Mouse (Mus musculus): ENCODE results near the gene Cdhr1. TPM values are rescaled to one million over a fixed set of nuclear protein-coding genes. Genes with fewer than 3 reads are reported as not detected.
"Not testable (repeated sequence)": the region's sequence is repeated elsewhere in the genome, so short reads cannot be mapped to it uniquely, and the experiment has no call there.

Gene Cdhr1
- 2.2 and 3.0 TPM in 2 replicates for polyA plus RNA-seq (2012; rRNA removed)

GRCm38 (mm10) chr14:37097956-37098530, at the start of gene Cdhr1:
Gene Cdhr1, minus strand, starts transcription at chr14:37098347.
- TF ChIP-seq POLR2A (IDR thresholded peaks at IDR 0.05; ENCODE audit: borderline replicate concordance, extremely low read depth, insufficient read depth, insufficient read length, poor library complexity, severe bottlenecking): no peak
- TF ChIP-seq CTCF (IDR thresholded peaks at IDR 0.05; ENCODE audit: borderline replicate concordance, extremely low read depth, insufficient read depth, insufficient read length): no peak

GRCm38 (mm10) chr14:37139051-37139710, 41.0 kb upstream of the Cdhr1 start:
- TF ChIP-seq POLR2A (IDR thresholded peaks at IDR 0.05; ENCODE audit: borderline replicate concordance, extremely low read depth, insufficient read depth, insufficient read length, poor library complexity, severe bottlenecking): no peak
- TF ChIP-seq CTCF (IDR thresholded peaks at IDR 0.05; ENCODE audit: borderline replicate concordance, extremely low read depth, insufficient read depth, insufficient read length): no peak
- DNase-seq (ENCODE audit: low read depth): no peak

More at GRCm38 (mm10) chr14:37097956-37098530, at the start of gene Cdhr1:
- peak; percentile 69 for DNase-seq (ENCODE audit: low read depth)

GRCm38 (mm10) chr14:37137596-37137995, 39.4 kb upstream of the Cdhr1 start:
- DNase-seq (ENCODE audit: low read depth): not testable (repeated sequence)

- DNase-seq (ENCODE audit: low read depth): no peak
- TF ChIP-seq POLR2A (IDR thresholded peaks at IDR 0.05; ENCODE audit: borderline replicate concordance, extremely low read depth, insufficient read depth, insufficient read length, poor library complexity, severe bottlenecking): no peak
These were observed 38.0 kb upstream of the Cdhr1 start for GRCm38 (mm10) chr14:37136110-37136509.

GRCm38 (mm10) chr14:37135671-37136070, 37.5 kb upstream of the Cdhr1 start:
- no peak for DNase-seq (ENCODE audit: low read depth)
- no peak for TF ChIP-seq CTCF (IDR thresholded peaks at IDR 0.05; ENCODE audit: borderline replicate concordance, extremely low read depth, insufficient read depth, insufficient read length)
- TF ChIP-seq POLR2A (IDR thresholded peaks at IDR 0.05; ENCODE audit: borderline replicate concordance, extremely low read depth, insufficient read depth, insufficient read length, poor library complexity, severe bottlenecking): no peak

- peak; percentile 10; the same call in 1 of the 2 replicates for TF ChIP-seq POLR2A (IDR thresholded peaks at IDR 0.05; ENCODE audit: borderline replicate concordance, extremely low read depth, insufficient read depth, insufficient read length, poor library complexity, severe bottlenecking)
- no peak for TF ChIP-seq CTCF (IDR thresholded peaks at IDR 0.05; ENCODE audit: borderline replicate concordance, extremely low read depth, insufficient read depth, insufficient read length)
- DNase-seq (ENCODE audit: low read depth): peak; percentile 99
These were observed 37.0 kb upstream of the Cdhr1 start, which contains the start of gene Ghitm for GRCm38 (mm10) chr14:37135127-37135593. Gene Ghitm, minus strand, starts transcription at chr14:37135272.

GRCm38 (mm10) chr14:37134304-37135126, 36.4 kb upstream of the Cdhr1 start:
- TF ChIP-seq CTCF (IDR thresholded peaks at IDR 0.05; ENCODE audit: borderline replicate concordance, extremely low read depth, insufficient read depth, insufficient read length) (no peak), POLR2A (IDR thresholded peaks at IDR 0.05; ENCODE audit: borderline replicate concordance, extremely low read depth, insufficient read depth, insufficient read length, poor library complexity, severe bottlenecking) (no peak)
- no peak for DNase-seq (ENCODE audit: low read depth)

- peak; percentile 79 for DNase-seq (ENCODE audit: low read depth)
- TF ChIP-seq CTCF (IDR thresholded peaks at IDR 0.05; ENCODE audit: borderline replicate concordance, extremely low read depth, insufficient read depth, insufficient read length) (peak; percentile 63; the same call in 1 of the 2 replicates), POLR2A (IDR thresholded peaks at IDR 0.05; ENCODE audit: borderline replicate concordance, extremely low read depth, insufficient read depth, insufficient read length, poor library complexity, severe bottlenecking) (no peak)
These were observed 29.5 kb upstream of the Cdhr1 start for GRCm38 (mm10) chr14:37127652-37128051.

GRCm38 (mm10) chr14:37119233-37119632, 21.1 kb upstream of the Cdhr1 start:
- no peak for DNase-seq (ENCODE audit: low read depth)
- TF ChIP-seq POLR2A (IDR thresholded peaks at IDR 0.05; ENCODE audit: borderline replicate concordance, extremely low read depth, insufficient read depth, insufficient read length, poor library complexity, severe bottlenecking): no peak
- no peak for TF ChIP-seq CTCF (IDR thresholded peaks at IDR 0.05; ENCODE audit: borderline replicate concordance, extremely low read depth, insufficient read depth, insufficient read length)

GRCm38 (mm10) chr14:37113922-37114321, 15.8 kb upstream of the Cdhr1 start, which contains the start of gene 2610528A11Rik:
Gene 2610528A11Rik, minus strand, starts transcription at chr14:37114022.
- TF ChIP-seq POLR2A (IDR thresholded peaks at IDR 0.05; ENCODE audit: borderline replicate concordance, extremely low read depth, insufficient read depth, insufficient read length, poor library complexity, severe bottlenecking) (no peak), CTCF (IDR thresholded peaks at IDR 0.05; ENCODE audit: borderline replicate concordance, extremely low read depth, insufficient read depth, insufficient read length) (no peak)
- no peak for DNase-seq (ENCODE audit: low read depth)

- TF ChIP-seq CTCF (IDR thresholded peaks at IDR 0.05; ENCODE audit: borderline replicate concordance, extremely low read depth, insufficient read depth, insufficient read length): no peak
- TF ChIP-seq POLR2A (IDR thresholded peaks at IDR 0.05; ENCODE audit: borderline replicate concordance, extremely low read depth, insufficient read depth, insufficient read length, poor library complexity, severe bottlenecking): no peak
- no peak for DNase-seq (ENCODE audit: low read depth)
These were observed 14.8 kb upstream of the Cdhr1 start for GRCm38 (mm10) chr14:37112931-37113330.

All from brain, embryonic 14.5 days (tissue).